Mouse (Mus musculus): ENCODE measurements at regions not wholly inside any gene's neighbourhood (a gene's known extent, or its start where the extent isn't known, plus 50 kb on each side); places are given as distances from the start of the nearest gene placed in this dataset.

DNA sequence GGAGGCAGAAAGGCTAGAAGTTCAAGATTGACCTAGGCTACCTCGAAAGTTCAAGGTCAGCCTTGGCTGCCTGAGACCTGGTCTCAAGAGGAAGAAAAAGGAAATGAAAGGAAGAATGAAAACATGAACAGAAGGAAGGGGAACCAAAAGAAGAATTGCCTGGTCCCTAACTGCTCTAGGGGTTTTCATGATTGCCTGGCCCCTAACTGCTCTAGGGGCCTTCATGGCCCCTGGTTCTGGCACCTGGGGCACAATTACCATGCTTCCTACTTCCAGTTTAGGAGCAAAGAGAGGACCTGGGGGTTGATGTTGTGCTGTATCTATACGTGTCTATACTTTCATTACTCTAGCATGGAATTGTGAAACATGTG is 132.8 kb downstream of the Cd24a start:
- DNase-seq (ENCODE audit: low read depth), result no peak

GRCm38 (mm10) chr10:43712657-43713056 is 134.6 kb downstream of the Cd24a start:
- DNase-seq (ENCODE audit: low read depth), result no peak

GRCm38 (mm10) chr10:43718768-43719167 is 140.7 kb downstream of the Cd24a start:
- no peak for DNase-seq (ENCODE audit: low read depth)

DNA sequence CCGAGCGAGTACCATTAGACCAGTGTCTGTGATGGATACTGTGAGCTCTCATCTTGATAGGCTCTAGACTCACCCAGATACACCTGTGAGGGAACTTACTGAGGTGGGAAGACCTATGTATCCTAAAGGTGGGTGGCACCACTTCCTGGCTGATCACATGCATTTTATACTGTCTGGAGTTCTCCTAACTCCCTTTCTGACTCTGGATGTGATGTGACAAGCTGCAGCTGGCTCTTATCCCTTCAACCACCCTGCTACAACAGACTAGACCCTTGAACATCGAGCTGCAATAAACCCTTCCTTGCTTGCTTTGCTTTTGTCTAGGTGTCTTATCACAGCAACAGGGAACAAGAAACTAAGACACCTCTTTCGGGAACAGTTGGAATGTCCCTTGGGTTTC is 143.3 kb downstream of the Cd24a start:
- no peak for DNase-seq (ENCODE audit: low read depth)

GRCm38 (mm10) chr10:43722164-43722563 is 144.1 kb downstream of the Cd24a start:
- no peak for DNase-seq (ENCODE audit: low read depth)

DNA sequence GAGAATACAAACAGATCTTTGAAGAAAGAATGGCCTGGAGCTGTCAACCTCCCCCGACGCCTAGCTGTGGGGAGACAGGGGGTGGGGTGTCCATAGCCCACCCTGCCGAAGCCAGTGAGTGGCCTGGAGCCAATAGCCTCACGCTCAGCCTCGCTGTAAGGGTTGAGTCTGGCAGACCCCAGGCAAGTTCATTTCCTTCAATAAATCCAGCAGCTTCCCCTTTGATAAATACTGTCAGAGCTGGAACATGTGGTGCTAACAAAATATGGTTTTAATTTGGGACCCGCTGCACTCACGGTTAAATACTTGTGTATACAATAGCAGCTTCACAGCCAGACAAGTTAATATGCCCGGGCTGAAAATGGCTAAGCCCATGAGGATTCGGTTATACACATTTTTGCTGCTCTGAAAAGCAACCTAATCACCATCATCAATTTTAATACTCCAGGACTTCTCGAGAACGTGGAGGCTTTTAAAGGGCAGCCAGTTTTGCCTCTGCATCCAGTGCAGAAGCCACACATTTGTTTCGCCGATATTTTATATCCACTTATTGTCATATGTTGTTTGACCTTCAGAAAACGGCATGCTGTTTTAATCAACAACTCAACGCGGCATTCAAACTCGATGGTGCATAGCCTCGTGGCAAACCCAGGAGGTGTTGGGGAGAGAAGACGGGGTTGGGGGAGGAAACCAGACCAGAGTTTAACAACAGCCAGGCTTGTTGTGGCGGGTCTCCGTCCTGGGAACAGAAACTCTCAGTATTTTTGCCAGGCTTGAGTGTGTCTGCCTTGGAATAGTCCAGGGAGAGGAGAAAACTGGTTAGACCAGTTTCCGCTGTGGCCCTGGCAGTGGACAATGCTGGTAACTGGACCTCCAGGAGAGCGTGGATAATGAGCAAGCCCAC is 144.9 kb downstream of the Cd24a start:
- DNase-seq (ENCODE audit: low read depth), result no peak

DNA sequence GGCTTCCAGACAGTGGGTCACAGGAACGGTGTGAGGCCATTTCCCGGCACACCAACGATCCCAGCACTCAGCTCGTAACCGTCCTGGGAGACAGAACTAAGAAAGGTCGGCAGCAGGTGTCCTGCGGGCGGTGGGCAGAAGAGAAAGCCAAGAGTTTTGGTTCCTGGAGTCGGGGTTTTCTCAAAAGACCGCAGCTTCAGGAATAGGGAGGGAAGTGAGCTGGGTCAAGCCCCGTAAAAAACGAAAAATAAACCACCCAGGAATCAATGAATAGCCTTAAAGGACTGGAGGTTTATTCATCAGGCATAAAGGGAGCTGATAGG is 145.5 kb downstream of the Cd24a start:
- no peak for DNase-seq (ENCODE audit: low read depth)

GRCm38 (mm10) chr10:43727746-43728145 is 149.7 kb downstream of the Cd24a start:
- no peak for DNase-seq (ENCODE audit: low read depth)

- DNase-seq (ENCODE audit: low read depth), result no peak
Measured at GRCm38 (mm10) chr10:43729184-43729583, 151.1 kb downstream of the Cd24a start.

GRCm38 (mm10) chr10:43733618-43734415 is 155.7 kb downstream of the Cd24a start:
- DNase-seq (ENCODE audit: low read depth), result no peak

GRCm38 (mm10) chr10:43739181-43739580 is 161.1 kb downstream of the Cd24a start:
- DNase-seq (ENCODE audit: low read depth), result no peak

DNA sequence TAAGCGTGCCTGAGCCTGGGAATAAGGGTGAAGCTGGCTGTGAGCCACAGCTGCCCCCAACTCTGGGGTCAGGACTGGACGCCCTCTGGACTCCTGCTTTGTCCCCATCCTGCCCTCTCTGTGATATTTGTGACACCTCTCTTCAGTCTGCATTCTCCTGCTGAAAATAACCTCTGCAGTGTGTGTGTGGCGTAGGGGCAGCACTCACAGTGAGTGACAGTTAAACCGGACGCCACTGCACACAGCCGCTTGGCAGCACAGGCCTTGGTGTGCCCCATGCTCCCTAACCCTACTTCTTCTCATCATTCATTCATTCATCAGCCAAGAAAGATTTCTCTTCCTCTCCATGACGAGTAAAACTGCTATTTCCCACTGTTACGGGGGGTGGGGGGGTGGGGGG is 161.6 kb downstream of the Cd24a start:
- DNase-seq (ENCODE audit: low read depth), result peak; percentile 36

- DNase-seq (ENCODE audit: low read depth), result peak; percentile 77
Measured at GRCm38 (mm10) chr10:43740204-43740865, 161.2 kb downstream of the Qrsl1 start.

DNA sequence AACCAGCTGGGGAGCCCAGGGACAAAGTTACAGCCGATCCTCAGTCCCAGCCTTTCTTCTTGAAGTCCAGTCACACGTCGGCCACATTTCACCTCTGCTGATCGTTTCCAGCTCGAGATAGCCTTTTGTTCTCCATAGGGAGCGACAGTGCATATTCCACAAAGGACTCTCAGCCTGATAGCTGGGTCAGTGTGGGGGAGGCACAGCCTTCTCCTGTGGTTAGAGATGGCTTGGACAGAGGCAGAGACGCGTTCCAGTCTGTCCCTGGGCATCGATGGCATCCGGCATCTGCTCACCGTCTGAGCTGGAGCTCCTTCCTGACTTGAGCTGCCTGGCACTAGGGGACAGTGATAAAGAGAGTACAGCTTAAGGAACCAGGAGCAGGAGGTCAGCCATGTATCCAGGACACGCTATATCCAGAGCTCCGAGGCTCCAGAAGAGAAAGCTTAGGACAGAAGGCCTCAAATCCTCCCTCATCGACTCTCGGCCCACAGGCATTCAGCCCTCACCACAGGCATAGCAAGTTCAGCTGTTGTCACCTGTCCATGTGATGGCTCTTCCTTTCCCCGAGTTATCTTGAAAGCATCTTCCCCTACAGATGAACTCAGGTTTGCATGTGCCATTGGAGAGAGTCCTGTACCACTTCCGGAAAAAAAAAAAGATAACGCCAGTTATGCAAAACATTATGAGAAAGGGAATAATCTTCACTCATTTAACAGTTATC is 160.0 kb downstream of the Qrsl1 start:
- DNase-seq (ENCODE audit: low read depth), result peak; percentile 33

DNA sequence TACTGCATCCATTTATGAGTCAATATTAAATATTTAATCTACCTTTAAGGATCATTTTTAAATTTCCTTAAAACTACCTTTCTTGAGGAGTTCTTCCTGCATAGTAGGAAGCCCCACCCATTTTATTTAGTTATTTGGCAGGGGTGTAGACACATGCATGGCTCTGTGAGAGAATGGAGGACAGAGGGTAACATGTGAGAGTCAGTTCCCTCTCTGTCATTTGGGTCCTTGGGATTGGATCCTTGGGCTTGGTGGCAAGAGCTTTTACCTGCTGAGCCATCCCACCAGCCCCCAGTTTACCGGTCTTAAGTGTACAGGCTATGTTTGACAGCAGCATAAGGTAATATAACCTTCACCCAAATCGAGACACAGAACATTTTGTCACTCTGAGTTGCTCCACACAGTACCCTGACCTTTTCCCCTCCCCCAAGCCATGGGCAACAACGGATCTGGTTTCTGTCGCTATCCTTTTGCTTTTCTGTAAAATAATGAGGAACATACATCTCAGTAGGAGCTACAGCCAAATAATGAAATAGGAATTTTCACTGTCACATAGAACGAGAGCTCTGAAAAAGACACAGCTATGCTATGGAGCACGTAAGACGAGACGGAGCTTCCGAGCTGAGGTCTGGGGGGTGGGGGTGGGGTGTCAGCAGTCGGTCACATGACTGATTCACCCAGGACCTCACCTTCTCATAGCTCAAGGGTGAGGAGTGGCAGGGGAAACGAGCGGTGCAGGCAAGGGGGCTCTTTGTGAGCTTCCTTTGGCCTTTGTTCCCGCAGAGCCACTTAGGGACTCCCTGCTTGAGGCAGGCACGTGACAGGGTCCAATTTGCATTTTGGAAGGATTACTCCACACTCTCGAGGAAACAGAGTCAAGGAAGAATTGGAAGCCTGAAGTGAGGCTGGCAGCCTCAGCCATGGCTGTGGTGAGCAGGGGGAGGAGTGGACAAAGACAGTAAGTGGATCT is 159.2 kb downstream of the Qrsl1 start:
- DNase-seq (ENCODE audit: low read depth), result peak; percentile 59

- DNase-seq (ENCODE audit: low read depth), result no peak
Measured at GRCm38 (mm10) chr10:43743188-43744120, 158.1 kb downstream of the Qrsl1 start.

GRCm38 (mm10) chr10:43745931-43746630 is 155.5 kb downstream of the Qrsl1 start:
- DNase-seq (ENCODE audit: low read depth), result no peak

DNA sequence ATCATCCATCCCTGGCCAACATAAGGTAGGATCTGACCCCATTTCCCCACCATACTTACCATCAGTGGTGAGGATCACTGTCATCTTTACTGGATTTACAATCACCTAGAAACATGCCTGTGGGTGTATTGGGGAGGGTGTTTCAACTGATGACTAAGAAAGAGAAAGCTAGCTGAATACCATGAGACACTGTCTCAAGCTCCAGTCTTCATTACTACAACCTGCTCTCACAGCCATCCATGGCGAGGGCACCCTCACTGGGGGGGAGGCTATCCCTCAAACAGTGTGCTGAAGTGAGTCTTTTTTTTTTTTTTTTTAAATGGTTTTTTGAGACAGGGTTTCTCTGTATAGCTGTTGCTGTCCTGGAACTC is 154.9 kb downstream of the Qrsl1 start:
- no peak for DNase-seq (ENCODE audit: low read depth)

DNA sequence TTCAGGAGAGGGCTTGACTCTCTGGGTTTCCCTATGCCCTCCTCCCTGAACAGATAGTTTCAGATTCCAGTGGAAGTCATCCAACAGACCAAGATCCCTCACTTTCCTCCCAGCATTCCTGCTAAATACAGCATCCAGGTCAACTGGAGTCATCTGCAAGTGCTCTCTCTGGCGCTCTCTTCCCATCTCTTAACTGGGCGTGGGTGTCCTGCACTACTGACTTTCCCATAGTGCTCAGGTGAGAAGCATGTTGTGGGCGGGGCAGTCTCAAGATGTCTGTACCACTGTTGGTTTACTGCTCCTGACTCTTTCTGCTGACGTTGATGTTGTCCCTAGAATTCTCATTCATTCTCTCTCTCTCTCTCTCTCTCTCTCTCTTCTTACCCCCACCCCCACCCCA is 154.0 kb downstream of the Qrsl1 start:
- no peak for DNase-seq (ENCODE audit: low read depth)

All from induced T-regulatory cell, adult 2 months (primary cell).